ENCODE assay signal across 2 mouse cellular contexts in genomic region chr17:29074085-29074484, GRCm38 (mm10).
TF ChIP-seq lines count a peak whose summit lies in the region.

No protein-coding gene starts in this region.

TF ChIP-seq in MEL, 35 proteins besides CTCF, POLR2A, EP300 and RAD21 (continued from another document):
- TF ChIP-seq NRF1 (IDR thresholded peaks at IDR 0.05; ENCODE audit: insufficient read depth, low read depth, low read length, poor library complexity, severe bottlenecking): peak; percentile 29; the same call in 1 of the 2 replicates
- TF ChIP-seq ETS1 (IDR thresholded peaks at IDR 0.05; ENCODE audit: low read depth, low read length): peak; percentile 88
- TF ChIP-seq GATA1 (IDR thresholded peaks at IDR 0.05; ENCODE audit: low read depth, low read length): peak; percentile 41; the same call in 1 of the 2 replicates
- 0 out of 2 replicates have a peak, but pooled peaks have one; percentile 38 for TF ChIP-seq TCF12 (IDR thresholded peaks at IDR 0.05; ENCODE audit: low read depth, low read length)
- TF ChIP-seq ZKSCAN1 (IDR thresholded peaks at IDR 0.05; ENCODE audit: low read depth, low read length): no peak
- TF ChIP-seq USF2 (IDR thresholded peaks at IDR 0.05; ENCODE audit: borderline replicate concordance in 1 of 2, insufficient read depth in 1 of 2, low read depth in 1 of 2, low read length in 2 of 2): no peak
- no peak for TF ChIP-seq MYC (IDR thresholded peaks at IDR 0.05; ENCODE audit: low read depth, low read length)

TF ChIP-seq in myocyte, 11 proteins besides CTCF, POLR2A, EP300 and RAD21 (continued from another document):
- no peak for TF ChIP-seq MYOG (IDR thresholded peaks at IDR 0.05; ENCODE audit: control insufficient read depth in 1 of 3, insufficient read depth in 1 of 3, insufficient read length in 2 of 3, low read depth in 2 of 3)
